Mouse (Mus musculus) liver, embryonic 14.5 days (tissue): Measurements from ENCODE around the gene Stk4.

ENCODE experiments used
- CTCF ChIP-seq: IDR thresholded peaks from 2 replicates; pipeline ENCODE4 v1.5.1; 2016; ENCODE audit warnings: antibody characterized with exemption, low read depth, control low read depth
- EP300 ChIP-seq: IDR thresholded peaks from 2 replicates; pipeline ENCODE4 v1.6.1; 2016; ENCODE audit warnings: antibody characterized with exemption, low read depth

DNA sequence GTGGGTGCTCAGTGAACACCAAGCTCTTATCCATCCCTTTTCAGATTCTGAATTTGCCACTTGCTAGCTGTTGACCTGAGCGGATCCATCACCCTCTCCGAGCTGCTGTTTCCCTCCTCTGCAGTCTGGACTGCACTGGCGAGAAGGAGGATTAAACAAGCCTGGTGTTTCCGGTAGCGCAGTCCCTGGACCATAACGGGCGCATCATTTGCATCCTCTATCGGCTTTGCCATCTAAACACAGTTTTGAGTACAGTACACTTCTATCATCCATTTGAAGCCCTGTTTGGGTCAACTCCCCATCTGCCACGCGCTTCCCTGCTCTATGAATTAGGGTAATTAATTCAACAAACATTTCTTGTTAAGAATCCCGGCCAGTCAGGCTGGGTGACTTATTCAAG lies 100.2 kb downstream of the Stk4 start:
- no peak for TF ChIP-seq CTCF
- no peak for TF ChIP-seq EP300
